Mouse (Mus musculus) limb, embryonic 12.5 days (tissue): Measurements from ENCODE around the gene Ilf2. TPM values are rescaled to one million over a fixed set of nuclear protein-coding genes. Genes with fewer than 3 reads are reported as not detected.

Experiments used
- ATAC-seq: fragments of 200-750 bp; cut with Nextera tagmentation; 2 replicates; pipeline ENCODE4 v1.8.0; 2017; ENCODE audit warnings: low read depth, moderate TSS enrichment; ENCODE audit not compliant: insufficient number of reproducible peaks, insufficient read depth, low FRiP score, low TSS enrichment
- H3K27ac ChIP-seq: fragments of 300-500 bp; sonication (generic); 2 replicates; pipeline ENCODE4 v1.5.1; 2016; ENCODE audit warnings: mild to moderate bottlenecking, moderate library complexity
- H3K27me3 ChIP-seq: fragments of 300-500 bp; sonication (generic); 2 replicates; pipeline ENCODE4 v1.6.1; 2016; ENCODE audit warnings: mild to moderate bottlenecking, moderate library complexity
- H3K36me3 ChIP-seq: fragments of 300-500 bp; sonication (generic); 2 replicates; pipeline ENCODE4 v1.6.1; 2016; ENCODE audit warnings: mild to moderate bottlenecking, moderate library complexity
- H3K4me1 ChIP-seq: fragments of 300-500 bp; sonication (generic); replicated peaks from 2 replicates; pipeline ENCODE4 v1.6.1; 2016
- H3K4me2 ChIP-seq: fragments of 300-500 bp; sonication (generic); 2 replicates; pipeline ENCODE4 v1.6.1; 2016; ENCODE audit warnings: mild to moderate bottlenecking, moderate library complexity
- H3K4me3 ChIP-seq: fragments of 300-500 bp; sonication (generic); replicated peaks from 2 replicates; pipeline ENCODE4 v1.5.1; 2016; ENCODE audit warnings: mild to moderate bottlenecking
- H3K9ac ChIP-seq: fragments of 300-500 bp; sonication (generic); replicated peaks from 2 replicates; pipeline ENCODE4 v1.6.1; 2016; ENCODE audit warnings: mild to moderate bottlenecking, moderate library complexity
- H3K9me3 ChIP-seq: fragments of 300-500 bp; sonication (generic); 2 replicates; pipeline ENCODE4 v1.6.1; 2016; ENCODE audit warnings: mild to moderate bottlenecking, moderate library complexity
- WGBS: fragments of 180-500 bp; shearing (Covaris S2); methylation state at CpG from one replicate; pipeline ENCODE4 v1.1.7; 2016; 5-methylcytosine and 5-hydroxymethylcytosine counted together
- polyA plus RNA-seq: library from polyadenylated mRNA; unstranded; fragments of >200 nt; fragmentation: Nextera tagmentation; extraction: Ambion mirVana; gene quantifications from 2 replicates; pipeline ENCODE4 v1.2.1, GENCODE M21; 2016

Gene Ilf2
- polyA plus RNA-seq, 1 experiment from 2014 or later, result 362 TPM

DNA sequence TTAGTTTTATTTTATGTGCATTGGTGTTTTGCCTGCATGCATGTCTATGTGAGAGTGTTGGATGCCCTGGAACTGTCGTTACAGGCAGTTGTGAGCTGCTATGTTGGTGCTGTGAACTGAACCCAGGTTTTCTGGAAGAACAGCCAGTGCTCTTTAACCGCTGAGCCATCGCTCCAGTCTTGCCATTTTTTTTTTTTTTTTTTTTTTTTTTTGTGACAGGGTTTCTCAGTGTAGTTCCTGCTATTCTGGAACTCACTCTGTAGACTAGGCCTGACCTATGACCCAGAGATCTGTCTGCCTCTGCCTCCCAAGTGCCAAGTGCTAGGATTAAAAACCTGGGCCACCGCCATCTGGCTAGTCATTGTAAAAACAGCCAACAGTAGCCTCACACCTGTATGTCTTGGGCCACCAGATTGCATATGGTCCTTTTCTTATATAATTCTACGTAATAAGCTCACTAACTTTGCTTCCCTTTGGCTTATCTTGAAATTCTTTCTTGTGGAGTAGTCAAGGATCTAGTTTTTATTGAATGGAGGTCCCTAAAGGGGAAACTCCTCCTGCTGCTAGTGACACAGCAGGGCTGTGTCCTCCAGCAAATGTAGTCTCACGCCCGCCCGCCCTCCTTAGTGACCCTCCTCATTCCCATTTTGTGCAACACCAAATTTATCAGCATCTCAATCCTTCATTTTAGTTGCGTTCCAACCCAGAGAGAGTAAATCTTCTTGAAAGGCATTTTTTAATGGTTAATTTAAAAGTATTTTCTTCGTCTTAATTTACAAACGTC, 30.3 kb upstream of the Ilf2 start:
- no peaks in the 10 kb centered on the region for H3K36me3 ChIP-seq
- H3K9ac ChIP-seq, result no peak overlapping the region
- peak overlapping the region; percentile 57 for H3K4me2 ChIP-seq
- WGBS, result 65% methylated on average over 11 of the region's 11 CpGs
- no peaks in the 10 kb centered on the region for H3K9me3 ChIP-seq
- no peaks in the 10 kb centered on the region for H3K27me3 ChIP-seq
- peak overlapping the region; percentile 95 for H3K27ac ChIP-seq
- ATAC-seq, result no peak
- no peak overlapping the region for H3K4me3 ChIP-seq
- peaks cover 15% of the 10 kb centered on the region for H3K4me1 ChIP-seq

DNA sequence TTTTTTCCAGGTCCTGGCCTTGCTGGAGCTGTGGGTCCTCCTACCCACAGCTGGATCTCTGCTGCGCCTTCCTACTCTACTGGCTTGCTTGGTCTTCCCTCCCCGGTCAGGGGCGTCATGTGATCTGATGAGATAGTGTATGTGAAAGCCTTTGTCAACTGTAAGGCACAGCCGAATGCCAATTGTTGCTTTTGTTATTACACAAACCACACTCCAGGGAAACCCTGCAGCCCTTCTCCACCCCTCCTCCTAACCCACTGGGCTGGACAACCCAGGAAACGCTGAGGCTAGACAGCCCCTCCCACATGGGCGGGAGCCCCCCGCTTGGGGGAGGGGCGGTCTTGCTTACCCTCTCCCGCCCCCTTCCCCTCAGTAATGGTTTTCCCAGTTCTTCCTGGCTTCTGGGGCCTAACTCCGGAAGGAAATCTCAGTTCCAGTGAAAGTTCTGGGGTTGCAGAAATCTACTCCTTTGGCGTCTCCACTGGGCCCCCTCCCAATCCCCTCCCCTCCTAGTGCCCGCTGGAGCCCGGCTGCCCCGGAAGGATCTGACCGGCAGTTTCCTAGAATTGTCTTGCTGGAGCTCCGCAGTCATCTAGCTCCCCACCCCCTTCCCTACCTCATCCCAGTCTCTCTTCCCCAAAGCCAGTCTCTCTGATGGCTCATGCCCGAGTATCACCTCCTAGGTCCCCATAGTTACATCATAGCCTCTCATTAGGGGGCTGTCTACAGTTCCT, 29.4 kb upstream of the Ilf2 start:
- Histone ChIP-seq H3K4me3 (peak overlapping the region; percentile 28), H3K4me1 (peaks cover 15% of the 10 kb centered on the region), H3K36me3 (no peaks in the 10 kb centered on the region), H3K27ac (peak overlapping the region; percentile 95), H3K27me3 (0 out of 2 replicates have a peak, but pooled peaks cover 4% of the 10 kb centered on the region), H3K9ac (peak overlapping the region; percentile 52), H3K4me2 (peak overlapping the region; percentile 57), H3K9me3 (no peaks in the 10 kb centered on the region)
- ATAC-seq, result peak; percentile 94
- under 1% methylated on average over 17 of the region's 17 CpGs for WGBS

DNA sequence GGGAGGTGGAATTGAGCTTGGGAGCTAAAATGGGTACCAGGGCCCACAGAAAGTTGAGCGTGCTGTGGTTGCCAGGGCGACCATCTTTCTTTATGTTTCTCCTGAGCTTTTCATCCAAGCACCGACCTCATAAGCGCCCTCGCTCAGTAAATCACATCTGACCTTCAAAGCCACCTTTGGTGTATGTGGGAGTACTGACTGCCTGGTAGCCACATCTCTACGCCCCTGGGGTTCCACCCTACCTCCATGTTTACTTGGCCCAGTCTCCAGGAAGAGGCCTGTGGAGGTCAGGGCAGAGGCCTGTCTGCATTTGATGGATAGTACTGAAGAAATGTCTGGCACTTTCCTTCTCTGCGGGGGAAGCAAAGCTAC, 28.8 kb upstream of the Ilf2 start:
- Histone ChIP-seq H3K4me3 (peak overlapping the region; percentile 28), H3K4me2 (peak overlapping the region; percentile 57), H3K4me1 (peaks cover 15% of the 10 kb centered on the region), H3K36me3 (no peaks in the 10 kb centered on the region), H3K9me3 (no peaks in the 10 kb centered on the region), H3K9ac (no peak overlapping the region), H3K27me3 (0 out of 2 replicates have a peak, but pooled peaks cover 4% of the 10 kb centered on the region), H3K27ac (peak overlapping the region; percentile 95)
- 28% methylated on average over 7 of the region's 7 CpGs for WGBS
- ATAC-seq, result peak; percentile 22; the same call in 1 of the 2 replicates

DNA sequence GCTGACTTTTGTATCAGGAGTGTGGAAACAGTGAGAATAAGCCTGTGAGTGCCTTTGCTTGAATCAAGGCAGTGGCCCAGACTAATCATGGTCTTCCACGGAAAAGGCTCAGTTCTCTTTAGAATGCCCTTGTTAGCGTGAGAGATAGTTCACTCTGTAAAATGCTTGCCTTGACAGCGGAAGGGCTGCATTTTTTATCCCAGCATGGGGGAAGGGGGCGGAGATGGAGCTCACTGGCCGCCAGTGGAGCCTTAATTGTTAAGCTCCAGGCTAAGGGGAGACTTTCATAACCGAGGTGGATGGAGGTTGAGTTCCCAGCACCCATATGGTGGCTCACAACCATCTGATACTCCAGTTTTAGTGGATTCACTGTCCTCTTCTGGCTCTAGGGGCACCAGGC, 27.3 kb upstream of the Ilf2 start:
- Histone ChIP-seq H3K27ac (no peak overlapping the region), H3K4me2 (no peak overlapping the region), H3K27me3 (0 out of 2 replicates have a peak, but pooled peaks cover 4% of the 10 kb centered on the region), H3K9ac (no peak overlapping the region), H3K9me3 (no peaks in the 10 kb centered on the region), H3K4me3 (no peak overlapping the region), H3K4me1 (peaks cover 15% of the 10 kb centered on the region), H3K36me3 (no peaks in the 10 kb centered on the region)
- 42% methylated on average over 6 of the region's 6 CpGs for WGBS
- no peak for ATAC-seq

DNA sequence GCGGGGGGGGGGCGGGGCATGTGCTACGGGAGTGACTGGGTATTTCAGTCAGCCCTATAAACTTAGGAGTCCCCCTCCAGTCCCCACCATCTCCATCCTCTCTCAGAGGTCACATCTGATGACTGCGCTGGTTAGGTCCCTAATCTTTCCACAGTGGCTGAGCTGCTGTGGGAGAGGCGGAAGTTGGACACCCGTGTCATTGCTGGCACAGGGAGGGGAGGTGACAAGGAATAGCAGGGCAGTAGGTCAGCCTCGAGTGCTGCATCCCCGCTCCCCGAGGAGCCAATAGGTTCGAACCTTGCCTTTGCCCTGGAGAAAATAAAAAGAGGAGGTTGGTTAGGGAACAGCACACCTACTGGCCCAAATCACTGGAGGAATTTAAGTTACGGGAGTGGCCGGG, 25.1 kb upstream of the Ilf2 start:
- 32% methylated on average over 12 of the region's 12 CpGs for WGBS
- Histone ChIP-seq H3K36me3 (no peaks in the 10 kb centered on the region), H3K4me3 (0 out of 2 replicates have a peak overlapping the region, but pooled peaks have one; percentile 1), H3K4me2 (peak overlapping the region; percentile 31), H3K27me3 (0 out of 2 replicates have a peak, but pooled peaks cover 4% of the 10 kb centered on the region), H3K9me3 (no peaks in the 10 kb centered on the region), H3K27ac (0 out of 2 replicates have a peak overlapping the region, but pooled peaks have one; percentile 12), H3K9ac (0 out of 2 replicates have a peak overlapping the region, but pooled peaks have one; percentile 23), H3K4me1 (peaks cover 10% of the 10 kb centered on the region)
- ATAC-seq, result no peak

DNA sequence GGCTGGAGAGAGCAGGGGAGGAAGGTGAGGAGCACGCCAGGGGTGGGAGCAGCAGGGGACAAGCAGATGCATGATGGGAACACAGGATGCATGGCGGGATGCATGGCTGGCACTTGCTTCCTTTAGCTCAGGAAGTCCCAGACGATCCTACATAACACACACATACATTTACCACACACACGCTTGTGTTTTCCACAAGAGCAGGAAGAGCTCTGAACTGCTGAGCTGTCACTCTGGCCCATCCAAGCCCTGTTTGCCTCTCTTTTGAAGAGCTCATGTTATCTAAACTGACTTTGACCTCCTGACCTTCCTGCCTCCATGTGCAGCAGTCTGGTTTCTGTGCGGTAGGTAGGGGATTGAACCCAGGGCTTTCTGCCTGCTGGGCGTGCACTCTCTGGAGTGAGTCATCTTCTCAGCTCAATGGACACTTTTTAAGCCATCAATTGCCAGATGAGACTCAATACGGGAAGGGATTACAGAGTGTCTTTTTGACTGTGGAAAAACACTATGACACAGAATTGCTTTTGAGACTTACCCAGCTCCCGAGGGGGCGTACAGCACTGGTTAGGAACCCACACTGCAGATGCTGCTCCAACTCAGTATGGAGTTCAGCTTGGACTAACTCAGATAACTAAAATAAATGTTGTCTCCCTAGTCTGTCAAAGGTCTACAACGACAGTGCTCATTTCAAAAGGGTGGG, 24.4 kb upstream of the Ilf2 start:
- ATAC-seq, result no peak
- 53% methylated on average over 10 of the region's 10 CpGs for WGBS
- Histone ChIP-seq H3K4me3 (no peak overlapping the region), H3K4me2 (peak overlapping the region; percentile 31), H3K36me3 (no peaks in the 10 kb centered on the region), H3K9me3 (no peaks in the 10 kb centered on the region), H3K9ac (0 out of 2 replicates have a peak overlapping the region, but pooled peaks have one; percentile 23), H3K4me1 (peaks cover 8% of the 10 kb centered on the region), H3K27me3 (0 out of 2 replicates have a peak, but pooled peaks cover 4% of the 10 kb centered on the region), H3K27ac (0 out of 2 replicates have a peak overlapping the region, but pooled peaks have one; percentile 12)

DNA sequence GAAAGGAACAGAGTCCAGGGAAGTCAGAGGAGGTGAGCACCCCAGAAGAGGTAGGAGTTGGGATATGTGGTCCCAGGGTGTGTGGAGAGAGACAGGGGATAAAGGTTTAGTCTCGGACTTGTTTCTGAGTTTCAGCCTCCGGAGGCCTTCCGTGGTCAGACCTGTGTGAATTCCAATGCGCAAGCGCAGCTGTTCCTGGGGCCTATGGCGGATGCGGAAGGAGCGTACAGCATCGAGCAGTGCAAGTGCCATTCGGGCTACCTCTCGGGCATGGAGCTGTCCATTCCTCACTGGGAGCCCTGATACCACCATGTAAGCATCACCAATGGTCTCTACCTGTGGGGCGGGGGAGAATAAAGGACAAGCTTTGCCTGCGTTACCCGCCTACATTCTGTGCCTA, 21.0 kb upstream of the Ilf2 start:
- H3K9ac ChIP-seq, result no peak overlapping the region
- peaks cover 7% of the 10 kb centered on the region; the same call in 1 of the 2 replicates for H3K27me3 ChIP-seq
- H3K4me3 ChIP-seq, result no peak overlapping the region
- H3K36me3 ChIP-seq, result no peaks in the 10 kb centered on the region
- H3K9me3 ChIP-seq, result no peaks in the 10 kb centered on the region
- no peaks in the 10 kb centered on the region; the same call in 1 of the 2 replicates for H3K4me1 ChIP-seq
- WGBS, result 85% methylated on average over 14 of the region's 14 CpGs
- no peak for ATAC-seq
- no peak overlapping the region for H3K27ac ChIP-seq
- H3K4me2 ChIP-seq, result no peak overlapping the region

DNA sequence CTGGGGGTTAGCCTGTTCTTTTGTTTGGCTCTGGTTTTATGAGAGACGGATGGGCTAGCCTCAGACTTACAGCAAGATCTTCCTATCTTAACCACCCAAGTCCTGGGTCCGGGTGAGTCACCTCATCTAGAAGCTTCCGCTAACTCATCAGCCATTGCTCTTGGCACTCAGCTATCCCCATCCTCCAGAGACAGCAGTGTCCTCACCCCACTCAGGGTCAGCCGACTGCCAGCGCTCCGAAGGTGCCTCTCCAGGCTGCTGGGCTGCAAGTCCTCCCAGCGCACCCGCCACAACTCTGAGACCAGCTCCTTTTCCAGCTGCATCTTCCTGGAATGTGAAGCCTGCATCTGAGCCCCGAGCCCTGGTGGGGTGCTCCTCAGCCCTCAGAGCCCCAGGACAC, 16.2 kb upstream of the Ilf2 start:
- no peak overlapping the region for H3K4me3 ChIP-seq
- ATAC-seq, result no peak
- WGBS, result 79% methylated on average over 9 of the region's 9 CpGs
- no peak overlapping the region for H3K4me2 ChIP-seq
- H3K27me3 ChIP-seq, result peaks cover 47% of the 10 kb centered on the region
- H3K4me1 ChIP-seq, result no peaks in the 10 kb centered on the region; the same call in 1 of the 2 replicates
- H3K9me3 ChIP-seq, result no peaks in the 10 kb centered on the region
- H3K36me3 ChIP-seq, result no peaks in the 10 kb centered on the region
- H3K27ac ChIP-seq, result no peak overlapping the region
- H3K9ac ChIP-seq, result no peak overlapping the region

DNA sequence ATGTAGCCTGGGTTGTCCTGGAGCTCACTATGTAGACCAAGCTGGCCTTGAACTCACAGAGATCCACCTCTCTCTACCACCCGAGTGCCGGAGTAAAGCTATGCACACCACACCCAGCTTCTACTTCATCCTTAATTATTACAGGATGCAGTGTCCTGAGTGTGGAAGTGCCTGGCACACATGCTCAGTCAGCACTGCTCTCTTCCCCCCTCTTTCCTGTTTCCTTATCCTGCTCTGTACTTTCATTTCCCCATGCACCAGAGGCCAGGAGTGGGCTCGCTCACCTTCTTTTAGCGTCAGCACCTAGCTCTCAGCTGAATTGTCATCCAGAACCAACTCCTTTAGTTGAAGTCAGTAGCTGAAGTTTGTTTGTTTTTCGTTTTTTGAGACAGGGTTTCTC, 15.6 kb upstream of the Ilf2 start:
- H3K27me3 ChIP-seq, result peaks cover 53% of the 10 kb centered on the region
- 69% methylated on average over 5 of the region's 5 CpGs for WGBS

DNA sequence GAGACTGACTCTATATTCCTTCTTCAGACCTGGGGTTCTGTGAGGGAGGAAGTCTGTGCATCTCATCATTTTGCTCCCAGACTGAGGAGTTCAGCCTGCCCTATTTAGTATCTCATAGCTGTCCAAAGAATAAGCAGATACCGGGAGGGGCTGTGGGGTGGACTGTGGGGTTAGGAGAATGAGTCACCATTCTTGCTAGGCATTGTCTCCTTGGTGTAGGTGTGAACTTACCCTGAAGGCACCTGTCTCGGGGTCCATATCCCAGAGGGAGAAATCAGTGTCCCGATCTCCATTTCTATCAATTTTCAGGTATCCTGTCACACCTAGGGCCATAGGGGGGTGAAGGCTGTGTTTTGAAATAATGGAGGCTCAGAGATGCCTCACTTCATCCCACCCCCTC, 14.0 kb upstream of the Ilf2 start:
- peaks cover 66% of the 10 kb centered on the region for H3K27me3 ChIP-seq
- WGBS, result 84% methylated on average over 3 of the region's 3 CpGs
- H3K9me3 ChIP-seq, result no peaks in the 10 kb centered on the region
- H3K4me1 ChIP-seq, result peaks cover 17% of the 10 kb centered on the region
- no peak overlapping the region for H3K4me2 ChIP-seq
- H3K36me3 ChIP-seq, result no peaks in the 10 kb centered on the region
- no peak overlapping the region for H3K4me3 ChIP-seq
- H3K9ac ChIP-seq, result no peak overlapping the region
- no peak overlapping the region for H3K27ac ChIP-seq
- no peak for ATAC-seq

More for the DNA sequence above, 15.6 kb upstream of the Ilf2 start:
- no peak overlapping the region for H3K4me3 ChIP-seq
- peaks cover 6% of the 10 kb centered on the region for H3K4me1 ChIP-seq
- no peak for ATAC-seq
- no peaks in the 10 kb centered on the region for H3K9me3 ChIP-seq
- no peaks in the 10 kb centered on the region for H3K36me3 ChIP-seq
- H3K27ac ChIP-seq, result no peak overlapping the region
- no peak overlapping the region for H3K4me2 ChIP-seq
- no peak overlapping the region for H3K9ac ChIP-seq

DNA sequence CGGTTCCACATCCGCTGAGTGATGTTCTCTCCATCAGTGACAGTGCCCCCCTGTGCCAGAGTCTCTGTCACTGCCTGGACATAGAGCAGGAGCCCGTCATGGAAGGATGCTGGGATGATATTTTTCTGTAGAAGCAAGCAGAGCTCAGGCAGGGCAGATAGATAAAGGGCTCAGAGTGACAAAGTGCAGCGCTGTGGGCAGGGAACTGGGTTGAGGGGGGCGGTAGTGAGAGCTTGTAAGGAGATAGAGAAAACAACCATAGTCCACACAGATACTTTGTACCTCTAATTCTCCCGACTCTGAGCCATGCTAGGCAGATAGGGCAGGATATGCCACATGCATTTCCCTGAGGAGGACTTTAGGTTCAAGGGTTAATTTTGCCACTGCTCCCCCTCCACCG, 13.3 kb upstream of the Ilf2 start:
- no peak for ATAC-seq
- WGBS, result 32% methylated on average over 7 of the region's 7 CpGs
- Histone ChIP-seq H3K4me2 (no peak overlapping the region), H3K27me3 (peaks cover 66% of the 10 kb centered on the region), H3K27ac (no peak overlapping the region), H3K9ac (no peak overlapping the region), H3K4me3 (no peak overlapping the region), H3K4me1 (peaks cover 17% of the 10 kb centered on the region), H3K9me3 (no peaks in the 10 kb centered on the region), H3K36me3 (no peaks in the 10 kb centered on the region)
